Mouse (Mus musculus) forebrain, embryonic 13.5 days (tissue): ENCODE measurements at regions not wholly inside any gene's neighbourhood (a gene's known extent, or its start where the extent isn't known, plus 50 kb on each side); places are given as distances from the start of the nearest gene placed in this dataset.

Source experiments
- ATAC-seq: fragments of 200-750 bp; cut with Nextera tagmentation; 2 replicates; pipeline ENCODE4 v1.8.0; 2017
- H3K27ac ChIP-seq: fragments of 300-500 bp; sonication (generic); 2 replicates; pipeline ENCODE4 v1.5.1; 2015; ENCODE audit warnings: inconsistent platforms, mild to moderate bottlenecking, moderate library complexity
- H3K27me3 ChIP-seq: fragments of 300-500 bp; sonication (generic); 2 replicates; pipeline ENCODE4 v1.6.1; 2015; ENCODE audit warnings: mild to moderate bottlenecking, inconsistent platforms
- H3K36me3 ChIP-seq: fragments of 300-500 bp; sonication (generic); 2 replicates; pipeline ENCODE4 v1.6.1; 2015; ENCODE audit warnings: mild to moderate bottlenecking, inconsistent platforms; ENCODE audit not compliant: poor library complexity, severe bottlenecking
- H3K4me1 ChIP-seq: fragments of 300-500 bp; sonication (generic); 2 replicates; pipeline ENCODE4 v1.6.1; 2015; ENCODE audit warnings: inconsistent platforms
- H3K4me2 ChIP-seq: fragments of 300-500 bp; sonication (generic); 2 replicates; pipeline ENCODE4 v1.6.1; 2015; ENCODE audit warnings: inconsistent platforms, mild to moderate bottlenecking, moderate library complexity
- H3K4me3 ChIP-seq: fragments of 300-500 bp; sonication (generic); 2 replicates; pipeline ENCODE4 v1.5.1; 2015; ENCODE audit warnings: mild to moderate bottlenecking, inconsistent platforms
- H3K9ac ChIP-seq: fragments of 300-500 bp; sonication (generic); 2 replicates; pipeline ENCODE4 v1.6.1; 2015; ENCODE audit warnings: mild to moderate bottlenecking, inconsistent platforms
- H3K9me3 ChIP-seq: fragments of 300-500 bp; sonication (generic); replicated peaks from 2 replicates; pipeline ENCODE4 v1.6.1; 2016; ENCODE audit warnings: inconsistent platforms
- WGBS: fragments of 180-500 bp; shearing (Covaris S2); methylation state at CpG from one replicate; pipeline ENCODE4 v1.1.7; 2015; 5-methylcytosine and 5-hydroxymethylcytosine counted together

- Histone ChIP-seq H3K9me3 (no peaks in the 10 kb centered on the region), H3K4me1 (peaks cover 2% of the 10 kb centered on the region; the same call in 1 of the 2 replicates), H3K36me3 (no peaks in the 10 kb centered on the region), H3K4me2 (no peak overlapping the region), H3K27ac (no peak overlapping the region), H3K4me3 (no peak overlapping the region), H3K27me3 (0 out of 2 replicates have a peak, but pooled peaks cover 6% of the 10 kb centered on the region), H3K9ac (no peak overlapping the region)
- ATAC-seq, result no peak
- WGBS, result 83% methylated on average over 5 of the region's 5 CpGs
Measured at GRCm38 (mm10) chr9:89828156-89828555, 81.6 kb upstream of the Rasgrf1 start.

GRCm38 (mm10) chr9:89827564-89827963 lies 82.1 kb upstream of the Rasgrf1 start:
- peak; percentile 55 for ATAC-seq
- Histone ChIP-seq H3K36me3 (no peaks in the 10 kb centered on the region), H3K9me3 (no peaks in the 10 kb centered on the region), H3K4me3 (no peak overlapping the region), H3K27me3 (0 out of 2 replicates have a peak, but pooled peaks cover 6% of the 10 kb centered on the region), H3K27ac (no peak overlapping the region), H3K9ac (no peak overlapping the region), H3K4me2 (peak overlapping the region; percentile 50), H3K4me1 (peaks cover 2% of the 10 kb centered on the region; the same call in 1 of the 2 replicates)
- WGBS, result 42% methylated on average over 5 of the region's 5 CpGs

DNA sequence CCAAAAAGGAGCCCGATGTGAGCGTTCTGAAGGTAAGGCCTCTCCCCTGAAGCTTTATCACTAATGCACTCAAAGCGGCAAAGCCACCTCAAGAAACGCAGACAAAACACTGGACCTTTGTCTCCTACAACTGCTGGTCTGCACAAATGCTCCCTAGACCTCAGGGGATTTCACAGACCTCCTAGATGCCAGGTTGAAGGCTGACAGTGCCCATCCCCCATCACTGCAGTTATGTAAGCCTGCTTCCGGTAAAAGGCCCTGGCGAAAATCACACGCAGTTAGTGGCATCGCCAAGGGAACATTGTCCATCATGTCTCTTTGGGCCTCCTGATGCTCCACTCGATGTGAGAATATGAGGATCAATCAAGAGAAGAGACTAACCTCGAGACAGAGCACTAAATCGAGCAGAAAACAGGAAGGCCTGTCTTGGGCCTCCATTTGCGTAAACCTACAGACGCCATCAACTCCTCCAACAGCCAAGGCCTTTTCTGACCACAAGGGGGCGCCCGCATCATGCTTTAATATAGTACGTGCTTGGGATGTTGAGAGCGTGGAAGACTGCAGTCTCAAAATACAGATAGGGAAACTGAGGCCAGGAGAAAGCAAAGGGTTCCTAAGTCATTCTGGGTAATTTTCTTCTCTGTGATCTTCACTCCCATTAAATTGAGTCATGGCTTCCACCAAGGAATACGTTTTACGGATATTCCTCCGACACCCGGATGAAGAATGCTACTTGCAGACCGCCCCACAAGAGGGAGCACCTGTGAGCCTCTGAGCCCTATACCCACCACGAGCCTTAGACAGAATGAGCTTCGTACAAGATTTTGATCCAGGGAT lies 82.8 kb upstream of the Rasgrf1 start:
- Histone ChIP-seq H3K4me2 (peak overlapping the region; percentile 50), H3K4me1 (peaks cover 2% of the 10 kb centered on the region; the same call in 1 of the 2 replicates), H3K27ac (no peak overlapping the region), H3K27me3 (0 out of 2 replicates have a peak, but pooled peaks cover 6% of the 10 kb centered on the region), H3K4me3 (peak overlapping the region; percentile 25), H3K9me3 (no peaks in the 10 kb centered on the region), H3K36me3 (no peaks in the 10 kb centered on the region), H3K9ac (no peak overlapping the region)
- 34% methylated on average over 24 of the region's 24 CpGs for WGBS
- peak; percentile 93 for ATAC-seq

DNA sequence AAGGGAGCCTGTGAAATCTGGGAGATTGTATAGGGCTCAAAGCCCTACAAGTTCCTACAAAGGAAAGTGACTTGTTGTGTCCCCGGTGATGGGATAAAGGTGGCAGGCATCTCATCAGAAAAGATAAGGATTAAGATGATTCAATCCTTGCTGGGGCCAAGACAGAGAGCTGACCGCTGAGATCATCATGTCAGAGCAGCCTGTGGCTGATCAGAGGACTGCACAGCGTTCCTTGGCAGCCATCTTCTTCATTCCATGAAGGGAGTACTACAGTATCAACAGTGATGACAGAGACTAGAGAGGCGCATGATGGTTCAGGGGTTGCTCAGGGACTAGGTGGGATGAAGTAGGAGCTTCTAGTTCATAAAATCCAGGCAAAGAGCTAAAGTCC lies 83.6 kb upstream of the Ankrd34c start:
- no peaks in the 10 kb centered on the region for H3K27me3 ChIP-seq
- peaks cover 11% of the 10 kb centered on the region for H3K4me1 ChIP-seq
- H3K36me3 ChIP-seq, result no peaks in the 10 kb centered on the region
- no peak overlapping the region for H3K27ac ChIP-seq
- no peak overlapping the region for H3K4me2 ChIP-seq
- H3K9me3 ChIP-seq, result no peaks in the 10 kb centered on the region
- 85% methylated on average over 4 of the region's 4 CpGs for WGBS
- ATAC-seq, result no peak
- H3K4me3 ChIP-seq, result no peak overlapping the region
- H3K9ac ChIP-seq, result no peak overlapping the region

GRCm38 (mm10) chr9:89821109-89821852 lies 83.0 kb upstream of the Ankrd34c start:
- Histone ChIP-seq H3K9me3 (no peaks in the 10 kb centered on the region), H3K36me3 (no peaks in the 10 kb centered on the region), H3K4me3 (no peak overlapping the region), H3K4me2 (no peak overlapping the region), H3K9ac (no peak overlapping the region), H3K27me3 (no peaks in the 10 kb centered on the region), H3K27ac (peak overlapping the region; percentile 4; the same call in 1 of the 2 replicates), H3K4me1 (peaks cover 9% of the 10 kb centered on the region)
- ATAC-seq, result peak; percentile 62
- 70% methylated on average over 20 of the region's 20 CpGs for WGBS

GRCm38 (mm10) chr9:89813616-89814318 lies 75.5 kb upstream of the Ankrd34c start:
- no peaks in the 10 kb centered on the region for H3K4me1 ChIP-seq
- H3K27me3 ChIP-seq, result no peaks in the 10 kb centered on the region
- H3K4me3 ChIP-seq, result no peak overlapping the region
- H3K36me3 ChIP-seq, result no peaks in the 10 kb centered on the region
- 34% methylated on average over 8 of the region's 8 CpGs for WGBS
- H3K27ac ChIP-seq, result no peak overlapping the region
- ATAC-seq, result peak; percentile 70
- H3K9me3 ChIP-seq, result no peaks in the 10 kb centered on the region
- H3K9ac ChIP-seq, result no peak overlapping the region
- H3K4me2 ChIP-seq, result no peak overlapping the region

DNA sequence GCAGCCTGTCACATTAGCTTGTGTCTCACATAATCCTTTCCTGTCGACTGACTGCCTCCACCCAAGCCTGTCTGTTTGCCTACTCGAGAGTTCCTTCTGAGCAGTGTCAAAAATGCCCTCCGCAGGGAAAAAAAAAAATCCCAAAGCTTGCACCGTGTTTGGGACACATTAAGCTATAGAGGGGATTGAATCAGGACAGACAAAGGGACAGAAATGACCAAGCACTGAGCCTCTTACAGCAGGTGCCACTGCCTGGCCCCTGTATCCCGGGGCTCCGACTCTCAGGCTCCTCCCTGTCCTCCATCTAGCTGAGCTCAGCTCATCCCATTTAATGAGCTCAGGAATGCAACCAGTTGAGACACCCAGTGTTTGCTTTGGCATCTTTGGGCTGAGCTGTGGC lies 69.1 kb upstream of the Ankrd34c start:
- H3K4me1 ChIP-seq, result no peaks in the 10 kb centered on the region
- no peaks in the 10 kb centered on the region for H3K36me3 ChIP-seq
- no peak overlapping the region for H3K4me3 ChIP-seq
- H3K27me3 ChIP-seq, result no peaks in the 10 kb centered on the region
- 30% methylated on average over 6 of the region's 6 CpGs for WGBS
- no peak overlapping the region for H3K4me2 ChIP-seq
- ATAC-seq, result no peak
- no peak overlapping the region for H3K9ac ChIP-seq
- no peak overlapping the region for H3K27ac ChIP-seq
- H3K9me3 ChIP-seq, result no peaks in the 10 kb centered on the region

DNA sequence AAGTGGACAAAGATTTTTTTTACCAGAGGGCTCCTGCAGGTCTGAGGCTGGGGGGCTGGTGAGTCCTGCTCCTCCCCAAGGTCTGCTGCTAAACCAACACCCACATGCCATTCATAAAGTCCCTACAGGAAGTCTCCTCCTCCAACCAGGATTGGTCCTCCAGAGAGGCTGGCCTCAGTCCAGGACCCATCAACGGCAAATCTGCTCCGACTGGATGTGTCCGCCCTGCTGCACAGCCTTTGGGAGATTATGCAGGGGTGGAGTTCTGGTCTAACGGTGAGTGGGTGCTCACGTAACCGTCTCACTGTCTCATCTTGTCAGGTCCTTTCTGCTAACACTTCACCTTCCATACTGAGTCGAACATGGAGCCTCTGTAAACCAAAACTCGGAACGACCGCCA lies 64.4 kb upstream of the Ankrd34c start:
- H3K9ac ChIP-seq, result no peak overlapping the region
- H3K4me2 ChIP-seq, result no peak overlapping the region
- H3K36me3 ChIP-seq, result no peaks in the 10 kb centered on the region
- no peaks in the 10 kb centered on the region for H3K27me3 ChIP-seq
- WGBS, result 77% methylated on average over 10 of the region's 10 CpGs
- ATAC-seq, result peak; percentile 43; the same call in 1 of the 2 replicates
- H3K4me1 ChIP-seq, result no peaks in the 10 kb centered on the region
- H3K27ac ChIP-seq, result no peak overlapping the region
- H3K4me3 ChIP-seq, result no peak overlapping the region
- H3K9me3 ChIP-seq, result no peaks in the 10 kb centered on the region

DNA sequence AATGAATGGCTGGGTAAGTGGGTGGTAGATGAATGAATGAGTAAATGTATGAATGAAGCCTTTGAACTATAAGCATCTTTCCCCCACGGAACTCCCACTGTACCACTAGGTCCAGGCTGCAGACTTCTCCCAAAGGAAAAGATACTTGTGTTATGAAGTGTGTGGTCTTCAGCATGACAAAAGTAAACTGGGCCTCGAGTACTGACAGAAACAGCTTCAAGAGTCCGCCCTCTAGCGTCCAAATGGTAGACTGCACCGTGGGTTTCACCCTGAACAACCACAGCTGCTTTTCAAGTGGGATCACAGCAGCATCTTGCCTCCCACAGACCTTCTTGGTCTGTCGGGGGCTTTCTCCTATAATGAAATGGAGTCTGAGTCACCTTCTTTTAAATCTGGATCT lies 54.7 kb upstream of the Ankrd34c start:
- peak; percentile 51; the same call in 1 of the 2 replicates for ATAC-seq
- Histone ChIP-seq H3K27ac (no peak overlapping the region), H3K9ac (no peak overlapping the region), H3K4me1 (no peaks in the 10 kb centered on the region), H3K27me3 (no peaks in the 10 kb centered on the region), H3K9me3 (no peaks in the 10 kb centered on the region), H3K4me2 (no peak overlapping the region), H3K36me3 (no peaks in the 10 kb centered on the region), H3K4me3 (no peak overlapping the region)
- WGBS, result 7% methylated on average over 6 of the region's 6 CpGs

DNA sequence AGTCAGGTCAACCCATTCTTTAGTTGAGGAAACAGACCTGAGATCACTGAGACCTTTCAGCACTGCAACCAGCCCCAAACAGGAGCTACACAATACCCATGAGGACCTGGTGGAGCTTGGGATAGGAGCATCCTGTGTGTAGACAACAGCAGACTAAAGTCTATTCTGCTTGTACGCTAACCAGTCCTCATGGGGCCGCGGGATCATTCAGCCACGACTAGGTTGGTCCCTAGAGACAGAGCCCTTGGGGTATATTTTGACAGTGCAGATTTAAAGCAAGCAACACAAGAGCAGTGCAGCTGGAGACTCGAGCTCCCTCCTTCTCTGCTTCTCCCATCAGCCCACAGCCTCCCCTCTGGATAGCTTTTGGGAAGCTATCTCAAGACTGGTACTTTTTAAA lies 51.7 kb upstream of the Ankrd34c start:
- H3K4me1 ChIP-seq, result peaks cover 7% of the 10 kb centered on the region; the same call in 1 of the 2 replicates
- no peaks in the 10 kb centered on the region for H3K36me3 ChIP-seq
- no peak for ATAC-seq
- H3K27ac ChIP-seq, result no peak overlapping the region
- no peak overlapping the region for H3K4me3 ChIP-seq
- no peaks in the 10 kb centered on the region for H3K27me3 ChIP-seq
- no peak overlapping the region for H3K4me2 ChIP-seq
- H3K9ac ChIP-seq, result no peak overlapping the region
- no peaks in the 10 kb centered on the region for H3K9me3 ChIP-seq
- 77% methylated on average over 5 of the region's 5 CpGs for WGBS

- no peaks in the 10 kb centered on the region for H3K27me3 ChIP-seq
- no peak overlapping the region for H3K27ac ChIP-seq
- ATAC-seq, result no peak
- no peaks in the 10 kb centered on the region for H3K36me3 ChIP-seq
- H3K9ac ChIP-seq, result no peak overlapping the region
- no peaks in the 10 kb centered on the region for H3K9me3 ChIP-seq
- no peak overlapping the region for H3K4me2 ChIP-seq
- no peak overlapping the region for H3K4me3 ChIP-seq
- 92% methylated on average over 1 of the region's 1 CpGs for WGBS
- H3K4me1 ChIP-seq, result peaks cover 7% of the 10 kb centered on the region; the same call in 1 of the 2 replicates
Measured at GRCm38 (mm10) chr9:89788651-89789050, 50.4 kb upstream of the Ankrd34c start.
